Mouse (Mus musculus) natural killer cell, adult 2 months (primary cell): ENCODE results near the gene Cntn4.

Experiments used
- DNase-seq, 2 experiments: peaks; one replicate each; pipeline ENCODE4 v3.0.0; 2022; ENCODE audit warnings: low spot score in 2 of 2

Cntn4 gene

DNA sequence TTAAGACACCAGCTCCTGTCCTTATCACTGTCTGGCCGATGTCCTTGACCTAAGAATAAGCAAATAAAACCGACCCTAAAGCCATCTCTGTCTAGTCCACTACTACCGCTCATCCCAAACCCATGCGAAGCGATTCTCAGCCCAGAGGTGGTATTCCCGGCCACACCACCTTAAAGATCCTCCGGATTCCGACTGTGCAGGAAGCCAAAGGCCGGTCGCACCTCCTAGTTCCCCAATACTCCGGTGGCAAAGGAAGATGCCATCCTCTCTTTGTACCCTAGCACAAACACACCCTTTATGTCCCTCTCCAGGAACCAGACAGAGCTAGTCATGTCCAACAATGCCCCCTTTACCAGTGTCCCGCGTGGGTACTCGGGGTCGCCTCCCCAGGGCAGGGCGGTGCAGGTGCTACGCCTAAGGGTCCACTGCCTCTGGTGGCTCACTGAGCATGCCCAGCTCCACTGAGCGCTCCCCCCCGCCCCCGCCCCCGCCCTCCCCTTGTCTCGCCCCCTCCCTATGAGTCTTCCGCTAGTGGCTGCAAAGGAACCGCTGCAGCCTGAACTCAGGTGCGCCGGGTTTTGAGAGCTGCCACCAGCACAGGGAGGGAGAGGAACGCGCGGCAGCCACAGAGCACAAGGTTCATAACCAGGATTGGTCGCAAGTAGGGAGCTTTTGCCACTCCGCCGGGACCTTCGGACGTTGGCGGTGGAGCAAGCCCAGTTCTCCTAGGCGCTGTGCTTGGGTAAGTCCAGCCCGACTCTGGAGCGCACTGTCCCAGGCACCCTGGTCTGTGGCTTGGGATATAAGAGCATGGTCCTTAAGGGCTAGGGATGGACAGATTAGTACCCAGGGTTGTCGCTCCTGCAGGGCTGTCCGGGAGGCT, at the start of gene Cntn4:
Gene Cntn4, plus strand, starts transcription at position 512 of the 883 bp plus-strand sequence.
- DNase-seq = no peak

DNA sequence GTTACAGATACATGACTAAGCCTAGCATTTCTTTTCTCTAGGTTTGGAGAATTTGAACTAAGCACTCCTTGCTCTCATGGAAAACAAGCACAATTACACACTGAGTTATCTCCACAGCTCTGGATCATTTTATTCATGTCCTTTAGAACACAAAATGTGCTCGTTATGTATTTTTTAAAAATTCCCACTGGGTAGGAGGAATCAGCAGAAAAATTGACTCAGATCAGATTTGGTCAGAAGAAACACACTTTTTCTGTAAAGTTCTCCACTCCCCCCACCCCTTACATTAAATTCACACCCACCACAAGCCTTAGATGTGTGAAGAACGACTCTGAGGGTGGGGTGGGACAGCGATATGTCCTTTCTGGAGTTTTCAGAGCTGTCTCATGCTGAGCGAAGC, 3.2 kb upstream of the Cntn4 start:
- DNase-seq = no peak

DNA sequence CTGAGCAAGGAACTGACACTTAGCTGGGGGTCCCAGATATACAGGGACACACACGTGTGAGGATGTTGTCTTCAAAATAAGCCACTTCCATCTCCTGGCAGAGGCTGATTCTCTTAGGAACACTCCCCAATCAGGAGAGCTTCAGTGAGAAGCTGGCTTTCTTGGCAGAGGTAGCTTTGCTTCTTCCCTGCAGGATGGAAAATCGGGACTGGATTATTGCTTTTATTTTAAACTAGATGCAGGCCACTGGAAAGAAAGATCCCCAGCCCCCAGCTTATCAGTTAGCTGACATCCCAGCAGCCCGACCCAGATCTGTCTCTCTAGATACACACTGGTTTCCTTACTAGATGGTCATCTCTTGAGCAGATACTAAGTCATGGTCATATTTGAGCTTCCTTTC, 2.4 kb upstream of the Cntn4 start:
- DNase-seq = no peak

DNA sequence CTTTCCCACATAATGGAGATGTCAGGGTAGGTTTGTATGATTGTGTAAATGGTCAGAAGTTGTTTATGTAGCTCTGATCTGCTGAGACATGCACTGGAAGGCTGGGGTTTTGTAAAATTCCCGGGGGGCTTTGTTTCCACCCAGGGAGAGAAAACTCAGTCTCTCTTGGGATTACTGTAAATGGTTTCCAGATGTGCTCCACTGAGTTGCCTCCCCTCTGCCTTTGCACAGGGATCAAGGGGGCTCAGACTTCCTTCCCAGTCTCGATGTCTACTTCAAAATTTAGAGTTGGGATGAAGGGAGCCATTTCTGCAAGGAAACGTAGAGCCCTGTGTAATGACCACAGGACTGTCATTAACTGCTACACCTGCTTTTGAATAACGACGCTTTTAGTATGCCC, 823 bp upstream of the Cntn4 start:
- no peak for DNase-seq

DNA sequence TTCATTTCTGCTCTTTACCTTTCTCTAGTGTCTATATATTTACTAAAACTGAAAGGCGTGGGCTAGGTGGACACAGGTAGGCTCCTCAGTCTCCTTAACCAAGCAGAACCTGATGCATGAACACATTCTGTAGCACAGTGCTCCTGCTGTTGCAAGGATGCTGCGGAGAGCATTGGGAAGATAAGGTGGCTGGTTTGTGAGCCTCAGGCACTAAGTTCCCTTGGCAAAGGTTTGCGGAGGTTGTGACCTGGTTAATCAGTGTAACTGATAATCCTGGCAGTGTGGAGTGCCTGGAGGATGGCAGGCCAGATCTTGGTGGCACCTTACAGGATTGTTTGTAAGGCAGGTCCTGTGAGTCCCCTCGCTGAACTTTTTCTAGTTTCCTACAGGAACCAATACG, 1.3 kb downstream of the Cntn4 start:
- no peak for DNase-seq

DNA sequence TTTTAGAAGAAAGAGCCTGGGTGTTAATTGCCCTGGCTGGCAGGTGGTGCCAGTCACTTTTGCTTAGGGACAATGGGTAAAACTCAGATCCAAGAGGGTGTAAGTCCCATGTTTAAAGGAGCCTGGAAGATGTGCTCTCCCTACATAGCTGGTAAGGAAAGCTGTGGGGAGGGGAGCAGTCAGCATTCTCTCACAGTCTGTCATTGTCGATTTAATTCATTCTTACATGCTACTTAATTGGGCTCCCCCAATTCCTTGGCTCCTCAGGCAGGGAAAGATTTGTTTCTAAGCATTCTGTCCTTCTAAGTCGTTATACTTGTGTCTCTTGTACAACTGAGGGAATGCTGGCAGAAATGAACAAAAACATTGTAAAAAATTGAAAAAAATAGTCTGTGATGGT, 4.0 kb downstream of the Cntn4 start:
- DNase-seq = no peak

DNA sequence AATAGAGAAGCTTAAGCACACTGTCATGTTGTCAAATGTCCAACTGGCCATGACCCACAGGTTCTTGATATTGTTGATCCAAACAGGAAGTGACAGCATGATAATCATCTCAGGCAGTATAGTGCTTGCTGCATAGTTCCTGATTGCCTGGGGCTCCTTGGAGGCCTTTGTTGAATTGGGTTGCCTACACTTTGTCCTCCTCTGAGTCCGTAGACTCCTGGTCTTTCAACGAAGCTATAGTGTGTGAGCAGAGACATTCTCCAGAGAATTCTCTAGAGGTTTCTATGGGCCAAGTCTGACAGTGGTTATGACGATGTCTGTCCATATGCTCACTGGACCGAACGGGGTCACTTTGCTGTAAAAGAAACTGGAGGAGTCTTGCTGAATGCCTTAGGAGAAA, 5.8 kb downstream of the Cntn4 start:
- DNase-seq = no peak

DNA sequence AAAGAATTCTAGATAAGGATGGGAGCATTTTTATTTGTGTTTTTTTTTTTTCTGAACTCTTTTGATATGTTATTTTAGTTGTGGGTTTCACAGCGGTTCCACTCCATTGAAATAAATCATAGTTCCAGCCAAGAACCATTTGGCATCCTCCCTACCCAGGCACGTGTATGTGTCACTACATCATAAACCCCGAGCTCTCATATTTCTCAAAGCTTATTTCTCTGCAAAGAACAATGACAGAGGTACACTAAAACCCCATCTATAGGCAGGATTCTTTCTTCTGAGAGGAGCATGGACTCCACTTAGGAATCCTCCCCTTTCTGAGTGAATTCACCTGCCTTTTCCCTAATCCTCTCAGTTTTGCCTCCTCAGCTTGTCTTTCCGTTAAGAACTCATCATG, 6.7 kb downstream of the Cntn4 start:
- DNase-seq = no peak

DNA sequence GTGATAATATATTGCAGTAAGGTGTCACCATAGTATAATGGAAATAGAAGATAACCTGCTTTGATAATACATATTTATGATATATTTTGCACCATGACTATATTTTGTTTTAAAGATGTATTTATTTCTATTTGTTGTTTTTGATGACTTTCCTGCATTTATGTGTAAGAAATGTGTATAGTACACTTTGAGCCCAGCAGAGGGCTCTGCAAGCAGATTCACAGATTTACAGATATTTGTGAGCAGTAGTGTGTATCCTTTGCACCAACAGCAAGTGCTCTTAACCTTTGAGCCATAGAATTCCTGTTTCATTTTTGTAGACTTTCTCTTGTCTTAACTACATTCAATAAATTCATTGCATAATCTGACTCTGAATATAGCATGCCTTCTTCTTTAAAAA, 10.7 kb downstream of the Cntn4 start:
- DNase-seq = no peak

DNA sequence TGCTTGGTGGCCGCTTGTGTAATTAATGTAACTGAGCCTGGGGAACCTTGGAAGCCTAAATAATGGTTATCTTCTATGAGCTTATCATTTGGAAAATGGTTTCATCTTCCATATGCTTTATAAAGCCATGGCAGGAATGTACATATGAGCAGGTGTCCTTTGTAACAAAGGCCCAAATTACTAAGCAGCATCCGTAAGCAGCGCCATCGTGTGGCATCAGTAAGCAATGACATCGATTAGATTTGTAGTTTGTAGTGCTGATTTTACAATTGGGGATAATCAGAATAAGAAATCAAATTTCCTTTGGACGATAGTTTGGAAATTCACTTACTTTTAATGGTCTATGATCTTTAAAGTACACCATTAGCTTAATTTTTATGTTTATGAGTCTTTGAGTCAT, 64.6 kb downstream of the Cntn4 start:
- DNase-seq = no peak

DNA sequence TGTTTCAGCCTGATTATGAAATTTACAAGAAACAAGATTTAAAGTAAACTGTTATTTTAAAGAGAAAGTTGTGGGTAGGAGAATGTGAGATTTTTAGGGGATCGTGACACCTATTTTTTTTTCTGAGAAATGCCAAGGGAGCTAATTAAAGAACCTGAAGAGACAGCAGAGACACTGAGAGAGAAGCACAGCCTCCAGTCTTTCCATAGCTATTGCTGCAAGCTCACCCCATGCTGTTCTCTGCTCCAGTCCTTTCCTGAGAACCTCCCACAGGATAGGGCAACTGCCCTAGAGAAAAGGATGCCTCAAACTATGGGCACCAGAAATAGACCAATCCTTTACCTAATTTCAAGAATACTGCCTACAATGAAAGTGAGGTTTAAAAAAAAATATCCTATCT, 103.2 kb downstream of the Cntn4 start:
- DNase-seq = no peak

DNA sequence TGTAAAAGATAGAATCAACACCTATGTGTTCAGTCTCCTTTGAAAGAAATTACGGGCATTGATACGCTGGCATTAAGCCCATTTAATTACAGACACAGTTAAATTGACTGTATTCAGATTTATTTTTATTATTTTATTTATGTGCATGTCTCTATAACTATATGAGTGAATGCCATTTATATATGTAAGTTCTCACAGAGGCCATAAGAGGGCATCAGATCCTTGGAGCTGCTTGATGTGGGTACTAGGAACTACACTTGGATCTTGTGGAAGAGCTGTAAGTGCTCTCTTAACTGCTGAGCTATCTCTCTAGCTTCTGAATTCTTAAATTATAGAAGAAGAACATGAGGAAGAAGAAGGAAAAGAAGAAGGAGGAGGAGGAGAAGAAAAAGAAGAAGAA, 111.0 kb downstream of the Cntn4 start:
- no peak for DNase-seq

DNA sequence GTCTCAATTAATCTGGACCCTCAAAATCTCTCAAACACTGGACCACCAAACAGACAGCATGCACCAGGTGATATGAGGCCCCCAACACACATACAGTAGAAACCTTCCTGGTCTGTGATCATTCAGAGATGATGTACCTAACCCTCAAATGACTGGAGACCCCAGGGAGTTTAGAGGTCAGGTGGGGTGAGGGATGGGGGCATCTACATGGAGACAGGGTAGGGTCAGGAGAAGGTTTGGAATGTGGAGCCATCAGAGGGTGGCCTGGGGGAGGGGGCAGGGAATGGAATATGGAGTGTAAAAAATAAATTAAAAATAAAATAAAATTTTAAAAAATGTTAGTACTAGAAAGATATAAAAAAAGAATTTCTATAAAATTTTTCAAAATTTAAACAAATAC, 157.6 kb downstream of the Cntn4 start:
- no peak for DNase-seq

DNA sequence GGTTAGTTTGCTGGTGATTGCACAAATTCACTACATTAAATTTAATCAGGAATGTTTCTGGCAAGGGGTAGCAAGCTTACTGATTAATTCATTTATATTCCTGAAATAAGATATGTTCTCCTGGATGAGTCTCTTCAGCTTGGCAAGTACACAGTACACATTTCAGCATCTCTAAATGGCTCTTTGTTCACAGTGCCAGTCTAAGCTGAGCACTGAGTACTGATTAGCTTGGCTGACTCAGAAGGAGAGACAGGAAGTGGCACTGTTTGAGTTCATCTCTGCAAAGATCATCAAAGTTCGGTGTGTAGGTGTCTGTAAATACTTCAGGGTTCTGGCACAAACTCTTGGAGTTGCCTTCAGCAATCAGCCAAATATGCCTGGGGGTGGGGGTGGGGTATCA, 169.8 kb downstream of the Cntn4 start:
- no peak for DNase-seq

DNA sequence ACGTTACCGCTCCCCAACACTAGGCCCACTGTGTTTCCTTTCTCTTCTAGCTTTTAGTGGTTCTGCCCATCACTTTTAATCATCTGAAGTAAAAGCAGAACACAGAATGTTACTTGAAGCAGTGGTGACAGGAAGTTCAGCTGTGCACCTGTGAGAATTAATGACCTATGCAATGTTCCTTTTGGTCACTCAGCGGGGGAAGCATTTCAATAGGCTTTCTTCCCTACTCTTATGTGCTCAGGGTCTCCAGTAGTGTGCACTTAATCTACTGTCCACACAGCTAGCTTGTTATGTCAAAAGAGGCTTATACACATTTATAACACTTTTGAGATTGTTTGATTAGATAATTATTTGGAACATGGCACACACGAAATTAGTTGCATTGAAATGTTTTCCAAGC, 215.4 kb downstream of the Cntn4 start:
- DNase-seq = no peak

DNA sequence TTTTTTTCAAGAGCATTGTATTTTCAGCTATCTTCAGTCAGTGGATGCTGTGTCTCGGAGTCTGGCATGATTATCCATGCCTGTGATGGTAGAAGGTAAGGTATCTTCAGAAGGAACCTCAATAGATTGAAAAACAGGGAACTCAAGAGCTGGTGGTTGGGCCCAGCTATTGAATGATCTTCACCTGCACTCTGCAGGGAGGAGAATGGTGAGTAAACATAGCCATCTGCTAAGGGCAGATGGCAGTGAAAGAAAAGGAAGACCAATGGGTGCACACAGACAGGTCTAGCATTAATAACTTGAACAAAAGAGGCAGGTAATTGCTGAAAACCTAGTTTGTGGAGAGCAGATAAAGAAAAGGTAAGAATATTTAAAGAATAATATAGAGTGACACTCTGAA, 261.0 kb downstream of the Cntn4 start:
- DNase-seq = no peak

DNA sequence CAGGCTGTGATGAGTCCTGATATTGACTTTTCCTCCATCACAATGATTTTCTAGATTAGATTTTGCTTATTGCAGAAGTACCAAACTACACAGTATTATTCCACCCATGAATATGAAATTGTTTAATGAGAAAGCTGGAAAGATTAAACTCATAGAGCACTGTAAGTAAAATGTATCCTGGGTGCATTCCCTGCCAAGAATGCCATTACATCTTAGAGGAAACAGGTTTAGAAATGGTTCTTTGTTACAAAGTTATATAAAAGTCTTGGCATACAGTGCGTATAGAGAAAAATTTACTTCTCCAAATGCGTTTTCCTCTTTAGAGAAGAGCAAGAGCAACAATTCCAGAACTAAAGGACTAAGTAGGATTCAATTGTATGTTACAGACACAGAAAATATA, 261.8 kb downstream of the Cntn4 start:
- no peak for DNase-seq

DNA sequence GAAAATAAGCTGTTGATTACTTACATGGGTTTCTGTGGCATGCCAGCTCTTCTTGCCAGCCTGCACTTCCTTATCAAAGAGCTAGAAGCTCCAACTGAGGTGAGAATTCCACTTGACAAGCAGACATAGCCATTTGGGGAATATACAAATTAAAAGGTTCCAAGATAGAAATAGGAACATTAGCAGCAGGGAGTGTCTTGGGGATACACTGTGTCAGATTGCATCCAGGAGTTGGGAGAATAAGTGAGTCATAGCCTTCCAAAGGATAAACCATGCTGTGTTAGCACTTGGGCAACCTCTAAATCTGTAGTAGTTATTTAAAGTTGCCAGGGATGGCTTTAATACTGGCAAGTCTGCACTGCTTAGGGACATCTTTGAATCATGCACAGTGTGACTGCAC, 263.1 kb downstream of the Cntn4 start:
- DNase-seq = no peak

DNA sequence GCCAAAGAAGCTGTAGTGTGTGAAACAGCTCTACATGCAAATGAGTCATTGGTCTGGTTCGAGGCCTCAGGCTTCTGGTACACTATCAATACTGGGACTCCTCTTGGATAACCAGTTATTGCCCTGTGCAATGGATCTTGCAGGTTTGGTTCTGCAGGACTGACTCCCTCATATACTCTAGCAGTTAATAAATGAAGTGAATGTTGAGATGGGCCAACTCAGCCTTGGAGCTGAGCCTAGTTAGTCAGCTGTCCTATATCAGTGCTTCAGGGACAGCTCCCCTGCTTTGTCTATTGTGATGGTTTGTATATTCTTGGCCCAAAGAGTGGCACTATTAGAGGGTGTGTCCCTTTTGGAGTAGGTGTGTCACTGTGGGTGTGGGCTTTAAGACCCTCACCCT, 314.0 kb downstream of the Cntn4 start:
- no peak for DNase-seq

DNA sequence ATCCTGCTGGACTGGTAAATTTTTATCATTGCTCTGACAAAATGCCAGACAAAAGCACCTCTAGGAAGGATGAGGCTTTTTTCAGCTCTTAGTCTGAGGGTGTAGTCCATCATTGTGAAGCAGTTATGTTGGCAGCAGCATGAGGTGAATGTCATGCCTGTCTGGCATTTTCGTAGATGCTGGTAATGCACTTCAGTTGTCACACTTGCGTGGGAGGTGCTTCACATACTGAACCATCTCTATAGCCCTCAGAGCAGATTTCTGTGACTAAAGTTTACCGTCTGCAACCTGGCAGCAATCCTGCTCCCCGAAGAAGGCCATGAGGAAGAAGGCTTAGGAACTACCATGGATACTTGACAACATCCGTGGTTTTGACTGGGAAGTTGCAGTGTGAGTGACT, 335.6 kb downstream of the Cntn4 start:
- no peak for DNase-seq

DNA sequence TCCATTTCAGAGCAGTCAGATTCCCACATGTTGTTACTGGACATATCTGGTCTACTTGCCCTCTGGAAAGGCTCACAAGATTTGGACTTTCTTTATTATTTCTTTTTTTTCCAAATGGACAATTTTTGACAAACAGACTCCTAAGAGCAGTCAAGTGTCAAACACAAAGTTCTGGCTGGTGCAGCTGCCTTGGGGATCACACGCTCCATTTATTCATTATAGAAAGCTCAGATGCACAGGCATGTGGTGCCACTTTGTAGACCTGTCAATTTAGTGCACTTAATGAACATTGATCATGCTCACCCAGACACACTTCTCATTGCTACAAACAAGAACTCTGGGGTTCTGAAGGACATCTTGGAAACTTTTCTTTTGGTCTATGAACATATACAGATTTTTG, 337.7 kb downstream of the Cntn4 start:
- DNase-seq = no peak

DNA sequence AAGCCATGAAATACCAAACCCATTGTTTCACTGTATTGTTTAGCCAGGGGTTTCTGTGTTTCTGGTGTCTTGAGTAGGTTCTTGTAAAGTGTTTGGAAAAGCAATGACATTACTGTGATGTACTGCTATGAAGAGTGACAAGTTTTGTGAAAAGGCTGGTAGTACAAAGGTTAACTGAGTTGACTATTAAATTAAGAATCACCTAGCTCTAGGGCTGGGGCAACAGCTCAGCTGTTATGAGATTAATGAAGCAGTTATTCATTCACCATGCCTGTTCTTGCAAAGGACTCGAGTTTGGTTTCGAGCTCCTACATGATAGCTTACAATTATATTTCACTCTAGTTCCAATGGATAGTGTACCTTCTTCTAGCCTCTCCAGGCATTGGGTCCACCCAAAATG, 371.4 kb downstream of the Cntn4 start:
- DNase-seq = no peak

DNA sequence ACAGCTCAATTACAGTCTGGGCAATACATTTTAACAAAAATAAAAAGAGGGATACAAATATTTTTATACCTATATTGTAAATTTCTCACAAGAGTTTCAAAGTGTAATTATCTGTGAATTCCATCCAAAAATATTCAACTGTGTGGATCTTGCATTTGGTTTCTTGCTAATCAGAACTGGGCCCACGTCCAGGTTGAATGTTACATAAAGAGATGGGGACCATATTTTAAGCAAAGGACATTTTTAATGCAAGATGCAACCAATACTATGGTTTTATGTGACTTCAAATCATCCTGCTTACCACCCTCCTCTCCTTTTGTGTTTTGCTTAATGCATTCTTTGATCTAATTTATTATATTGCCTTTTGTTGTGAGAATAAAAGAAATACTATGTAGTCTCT, 378.7 kb downstream of the Cntn4 start:
- DNase-seq = no peak

DNA sequence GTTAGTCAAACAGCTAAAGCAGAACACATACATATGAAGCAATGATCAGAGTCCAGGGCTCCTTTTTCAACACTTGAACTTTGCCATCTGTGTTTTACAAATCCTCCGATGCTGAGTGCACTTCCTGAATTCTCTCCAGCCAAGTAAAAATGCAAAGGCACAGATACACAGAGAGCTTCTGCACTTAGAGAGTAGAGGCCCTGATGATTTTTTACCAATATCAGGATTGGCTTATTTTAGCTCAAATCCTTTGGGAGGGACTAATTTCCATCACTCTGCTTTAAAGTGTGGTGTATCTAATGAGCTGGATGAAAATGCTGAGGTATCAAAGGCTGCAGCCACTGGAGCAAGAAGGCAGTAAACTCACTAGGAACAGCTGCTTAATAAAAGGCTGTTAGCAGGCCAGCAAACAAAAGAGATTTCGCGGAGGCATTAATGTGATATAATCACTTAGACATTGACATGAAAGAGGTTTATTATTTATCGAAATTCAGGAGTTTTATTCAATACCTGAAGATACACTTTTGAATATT, 400.7 kb downstream of the Cntn4 start:
- DNase-seq = no peak
